Mouse (Mus musculus) urinary bladder, postnatal 25 days (tissue): ENCODE measurements around the gene Adamtsl2.

ENCODE experiments used
- DNase-seq: peaks from one replicate; pipeline ENCODE4 v3.0.0; 2022; ENCODE audit warnings: low spot score

The Adamtsl2 gene

GRCm38 (mm10) chr2:27075485-27075884 is 3.7 kb upstream of the Adamtsl2 start:
- peak; percentile 31 for DNase-seq

GRCm38 (mm10) chr2:27077655-27078244 is 1.4 kb upstream of the Adamtsl2 start:
- DNase-seq: no peak

- DNase-seq: no peak
Measured at GRCm38 (mm10) chr2:27078312-27078711, 867 bp upstream of the Adamtsl2 start.

DNA sequence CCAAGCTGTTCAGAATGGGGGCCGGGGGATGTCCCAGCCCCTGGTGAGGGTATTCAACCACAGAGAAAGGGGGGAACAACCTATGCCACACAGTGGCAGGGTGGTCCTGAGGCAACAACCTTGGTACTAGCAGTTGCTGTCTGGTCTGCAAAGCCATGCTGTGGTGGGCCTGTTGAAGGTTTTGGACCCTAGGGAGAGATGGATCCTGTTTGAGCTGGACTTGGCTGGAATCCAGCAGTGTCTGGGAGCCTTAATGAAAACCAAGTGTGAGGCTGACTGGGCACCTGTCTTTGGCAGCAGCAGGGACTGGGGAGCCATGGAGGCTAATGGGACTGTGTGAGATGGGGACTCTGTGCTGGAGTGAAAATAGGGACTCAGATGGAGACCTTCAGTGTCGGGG is 470 bp downstream of the Adamtsl2 start:
- no peak for DNase-seq

DNA sequence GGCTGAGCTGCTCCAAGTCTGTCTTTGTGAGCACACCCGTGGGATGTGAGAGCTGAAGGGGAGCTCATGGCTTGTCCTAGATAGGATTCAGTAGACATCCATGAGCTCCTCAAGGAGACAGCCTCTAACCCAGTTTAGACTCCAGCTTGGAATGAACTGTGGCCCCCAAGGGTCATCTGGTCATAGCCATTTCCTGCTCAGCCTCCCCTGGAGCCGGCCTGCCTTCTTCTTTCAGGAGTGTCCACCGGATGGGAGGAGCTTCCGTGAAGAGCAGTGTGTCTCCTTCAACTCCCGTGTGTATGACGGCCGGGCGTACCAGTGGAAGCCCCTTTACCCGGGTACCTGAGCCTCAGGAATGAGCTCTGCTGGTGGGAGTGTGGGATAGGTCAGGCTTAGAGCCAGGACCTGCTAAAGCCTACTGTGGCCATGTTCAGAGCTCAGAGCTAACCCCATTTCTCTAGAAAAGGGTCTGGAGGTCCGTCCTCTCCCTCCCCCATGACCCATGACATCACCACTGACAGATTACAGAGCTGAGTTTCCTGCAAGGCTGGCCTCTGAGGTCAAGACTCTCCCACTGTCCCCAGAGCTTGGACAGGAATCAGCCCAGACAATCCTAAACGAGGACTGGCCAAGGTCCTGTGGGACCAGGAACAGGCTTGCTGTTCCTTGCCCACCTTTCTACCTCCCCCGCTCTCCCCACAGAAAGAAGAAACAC is 4.7 kb downstream of the Adamtsl2 start:
- DNase-seq: no peak

GRCm38 (mm10) chr2:27084963-27085362 is 5.8 kb downstream of the Adamtsl2 start:
- no peak for DNase-seq

DNA sequence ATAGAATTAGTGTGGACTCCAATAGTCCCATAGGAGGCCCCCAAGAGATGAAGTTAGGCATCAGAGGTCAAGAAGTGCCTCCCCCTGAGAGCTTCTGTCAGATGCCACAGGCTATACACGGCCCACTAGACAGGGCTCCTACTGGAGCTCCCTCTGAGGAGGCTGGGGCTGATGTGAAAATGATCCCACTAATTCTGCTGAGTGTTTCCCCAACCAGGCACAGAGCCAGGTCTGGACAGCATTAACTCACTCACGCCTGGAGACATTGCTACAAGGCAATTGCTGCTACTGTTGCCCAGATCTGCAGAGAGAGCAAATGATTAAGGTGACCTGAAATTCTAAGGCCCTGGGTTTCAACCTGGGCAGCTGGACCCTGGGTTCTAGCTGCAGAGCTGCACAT is 6.6 kb downstream of the Adamtsl2 start:
- DNase-seq: no peak

GRCm38 (mm10) chr2:27086483-27087010 is 7.4 kb downstream of the Adamtsl2 start:
- no peak for DNase-seq

- DNase-seq: no peak
Measured at GRCm38 (mm10) chr2:27087581-27087980, 8.4 kb downstream of the Adamtsl2 start.

- DNase-seq: peak; percentile 43
Measured at GRCm38 (mm10) chr2:27088071-27088644, 9.0 kb downstream of the Adamtsl2 start.

GRCm38 (mm10) chr2:27088700-27089099 is 9.5 kb downstream of the Adamtsl2 start:
- DNase-seq: no peak

- no peak for DNase-seq
Measured at GRCm38 (mm10) chr2:27089238-27089637, 10.1 kb downstream of the Adamtsl2 start.

- DNase-seq: no peak
Measured at GRCm38 (mm10) chr2:27095178-27095577, 16.0 kb downstream of the Adamtsl2 start.

GRCm38 (mm10) chr2:27096341-27096981 is 17.3 kb downstream of the Adamtsl2 start:
- DNase-seq: no peak

GRCm38 (mm10) chr2:27097241-27097656 is 18.1 kb downstream of the Adamtsl2 start:
- DNase-seq: no peak

DNA sequence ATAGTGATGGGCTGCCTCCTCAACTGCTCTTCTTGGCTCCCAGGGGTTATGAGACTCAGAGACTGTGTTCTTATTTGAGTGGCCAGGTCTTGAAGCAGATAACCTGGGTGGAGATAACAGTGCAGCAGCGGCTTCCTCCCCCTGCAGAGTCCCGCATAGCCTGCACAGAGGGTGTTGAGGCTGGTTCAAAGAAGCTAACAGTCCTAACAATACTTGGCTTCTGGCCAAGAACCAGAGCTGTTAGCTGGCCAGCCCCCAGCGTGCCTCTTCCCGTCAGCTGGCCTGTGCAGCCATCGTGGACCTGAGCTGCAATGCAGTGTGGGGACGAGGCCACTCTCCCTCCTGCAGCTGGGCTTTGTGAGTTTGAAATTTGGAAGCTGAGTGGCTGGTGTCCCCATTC is 18.6 kb downstream of the Adamtsl2 start:
- no peak for DNase-seq

GRCm38 (mm10) chr2:27103554-27103953 is 24.4 kb downstream of the Adamtsl2 start:
- no peak for DNase-seq

DNA sequence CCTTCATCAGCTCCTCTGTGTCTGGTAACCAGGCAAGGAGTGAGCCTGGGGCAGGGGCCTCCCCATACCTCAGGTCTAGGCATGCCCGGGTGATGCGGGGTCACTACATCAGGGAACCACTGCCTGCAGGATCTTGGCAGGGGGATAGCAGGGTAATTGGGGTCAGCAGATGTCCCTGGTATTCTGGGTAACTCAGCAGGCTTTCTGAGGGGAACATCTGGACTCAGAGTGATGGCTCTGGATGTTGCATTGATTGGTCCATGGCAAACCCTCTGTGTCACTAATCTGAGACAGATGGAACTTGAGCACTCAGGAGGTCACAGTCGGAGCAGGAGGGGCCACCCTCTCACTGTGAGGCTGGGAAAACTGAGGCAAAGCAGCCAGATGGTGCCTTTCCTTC is 27.6 kb downstream of the Adamtsl2 start:
- DNase-seq: no peak

DNA sequence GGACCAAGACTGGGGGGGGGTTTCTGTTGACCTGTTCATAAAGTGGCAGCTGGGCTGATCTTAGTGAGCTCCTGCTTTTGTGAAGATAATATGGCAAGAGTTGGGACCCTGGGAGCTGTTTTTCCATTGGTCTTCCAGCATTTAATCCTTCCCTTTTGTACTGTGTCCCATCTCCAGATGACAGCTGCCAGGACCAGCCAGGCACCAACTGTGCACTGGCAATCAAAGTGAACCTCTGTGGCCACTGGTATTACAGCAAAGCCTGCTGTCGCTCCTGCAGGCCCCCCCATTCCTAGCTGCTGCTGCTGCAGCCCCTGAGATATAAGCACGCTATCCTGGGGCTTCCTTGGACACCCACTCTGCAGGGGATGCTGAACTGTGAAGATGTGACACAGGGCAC is 29.0 kb downstream of the Adamtsl2 start:
- no peak for DNase-seq

DNA sequence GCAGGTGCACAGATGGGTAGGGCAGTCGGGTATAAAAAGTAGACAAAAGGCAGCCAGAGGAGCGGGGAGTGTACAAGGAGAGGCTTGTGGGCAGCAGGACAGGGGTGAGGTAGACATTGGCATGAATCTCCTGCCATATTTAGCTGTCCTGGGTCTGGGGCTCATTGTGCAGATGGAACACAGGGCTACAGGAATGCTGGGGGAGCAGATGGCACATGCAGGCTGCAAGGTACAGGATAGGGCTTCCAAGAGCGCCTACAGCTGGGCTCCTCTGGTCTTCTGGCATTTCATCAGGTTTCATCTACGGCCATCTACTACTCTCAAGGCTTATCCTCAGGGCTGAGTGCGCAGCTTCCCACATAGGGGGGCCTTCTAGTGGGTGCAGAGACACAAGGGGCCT is 29.9 kb downstream of the Adamtsl2 start:
- no peak for DNase-seq

- DNase-seq: no peak
Measured at GRCm38 (mm10) chr2:27112585-27112984, 33.4 kb downstream of the Adamtsl2 start.

DNA sequence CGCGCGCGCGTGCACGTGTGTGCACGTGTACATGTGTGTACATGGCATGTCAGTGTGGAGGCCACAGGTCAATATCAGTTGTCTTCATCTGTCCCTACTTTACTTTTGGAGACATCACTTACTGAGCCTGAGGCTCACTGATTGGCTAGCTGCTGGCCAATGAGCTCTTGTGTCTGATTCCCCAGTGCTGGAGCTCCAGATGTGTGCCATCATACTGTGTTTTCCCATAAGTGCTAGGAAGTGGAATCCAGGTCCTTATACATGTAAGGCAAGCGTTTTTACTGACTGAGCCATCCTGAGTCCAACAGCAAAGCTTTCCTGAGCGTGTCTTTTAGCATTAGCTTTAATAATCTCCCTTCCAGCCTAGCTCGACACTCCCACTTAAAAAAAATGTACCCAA is 35.0 kb downstream of the Adamtsl2 start:
- no peak for DNase-seq

- no peak for DNase-seq
Measured at GRCm38 (mm10) chr2:27118452-27118851, 39.3 kb downstream of the Adamtsl2 start.
